Mouse (Mus musculus): ENCODE data around the gene Zfp445. TPM values are rescaled to one million over a fixed set of nuclear protein-coding genes. Genes with fewer than 3 reads are reported as not detected.
A peak's percentile ranks its signal among the peaks of the same experiment; 100 is the strongest.

Gene Zfp445
- total and polyA plus RNA-seq, 2 experiments from 2014 or later = 77.6 to 126 TPM

DNA sequence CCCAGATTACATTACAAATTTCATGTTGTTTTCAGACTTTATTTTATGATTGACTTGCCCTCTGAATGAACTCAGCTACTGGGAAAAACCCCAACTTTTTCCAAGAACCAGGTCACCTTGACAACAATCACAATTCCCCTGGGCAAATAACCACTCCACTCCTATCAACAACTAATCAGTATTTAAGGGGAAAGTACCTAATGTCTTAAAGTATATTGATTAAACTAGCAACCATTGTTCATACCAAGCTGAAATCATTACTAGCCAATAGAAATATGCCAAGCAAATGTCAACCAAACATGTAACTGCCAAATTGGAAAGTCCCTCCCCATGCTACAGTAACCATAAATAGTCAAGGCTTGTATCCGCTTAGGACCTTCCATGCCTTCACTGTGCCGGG is 9.3 kb upstream of the Zfp445 start:
- 0 out of 2 replicates have a peak, but pooled peaks cover 2% of the 10 kb centered on the region for H3K36me3 ChIP-seq (ENCODE audit: insufficient read depth, low read length)
- H3K4me1 ChIP-seq (ENCODE audit: insufficient read depth, low read length) = no peaks in the 10 kb centered on the region
- no peak for TF ChIP-seq CTCF (IDR thresholded peaks at IDR 0.05)
- H3K4me2 ChIP-seq (ENCODE audit: low read depth, low read length, poor library complexity, severe bottlenecking) = no peak overlapping the region
- ATAC-seq (ENCODE audit: low FRiP score) (no peak), DNase-seq (ENCODE audit: low spot score) (no peak)
- H3K27me3 ChIP-seq (ENCODE audit: insufficient read depth, low read length) = no peaks in the 10 kb centered on the region
- H3K4me3 ChIP-seq (ENCODE audit: low read depth, low read length) = no peak overlapping the region
- WGBS = 87% methylated on average over 2 of the region's 2 CpGs
- H3K27ac ChIP-seq (ENCODE audit: low read depth, low read length) = no peak overlapping the region
- H3K9me3 ChIP-seq (ENCODE audit: low read length) = 0 out of 2 replicates have a peak, but pooled peaks cover 5% of the 10 kb centered on the region
- H3K9ac ChIP-seq (replicated peaks; ENCODE audit: low read length, poor library complexity, severe bottlenecking) = no peak overlapping the region

DNA sequence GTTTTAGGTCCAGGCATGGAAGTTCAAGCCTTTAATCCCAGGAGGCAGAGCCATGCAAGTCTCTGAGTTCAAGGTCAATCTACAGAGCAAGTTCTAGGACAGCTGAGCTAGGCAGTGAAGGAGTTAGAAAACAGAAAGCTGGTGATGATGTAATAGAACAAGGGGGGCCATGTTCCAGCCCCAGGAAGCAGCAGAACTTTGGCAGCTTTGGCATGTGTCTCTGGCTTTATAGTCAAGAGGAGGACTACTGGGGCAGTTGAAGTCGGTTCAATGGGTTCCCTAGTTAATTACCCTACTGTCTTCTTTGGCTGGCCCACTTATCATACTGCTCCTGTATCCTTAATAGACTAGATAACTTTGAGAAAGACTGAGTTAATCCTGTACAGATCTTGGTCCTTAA is 8.8 kb upstream of the Zfp445 start:
- Histone ChIP-seq H3K27me3 (ENCODE audit: insufficient read depth, low read length) (no peaks in the 10 kb centered on the region), H3K4me2 (ENCODE audit: low read depth, low read length, poor library complexity, severe bottlenecking) (no peak overlapping the region), H3K4me3 (ENCODE audit: low read depth, low read length) (no peak overlapping the region), H3K9me3 (ENCODE audit: low read length) (0 out of 2 replicates have a peak, but pooled peaks cover 5% of the 10 kb centered on the region), H3K27ac (ENCODE audit: low read depth, low read length) (no peak overlapping the region), H3K9ac (replicated peaks; ENCODE audit: low read length, poor library complexity, severe bottlenecking) (no peak overlapping the region), H3K36me3 (ENCODE audit: insufficient read depth, low read length) (0 out of 2 replicates have a peak, but pooled peaks cover 2% of the 10 kb centered on the region), H3K4me1 (ENCODE audit: insufficient read depth, low read length) (no peaks in the 10 kb centered on the region)
- WGBS = 67% methylated on average over 1 of the region's 1 CpGs
- ATAC-seq (ENCODE audit: low FRiP score) (no peak), DNase-seq (ENCODE audit: low spot score) (no peak)
- TF ChIP-seq CTCF (IDR thresholded peaks at IDR 0.05) = no peak

DNA sequence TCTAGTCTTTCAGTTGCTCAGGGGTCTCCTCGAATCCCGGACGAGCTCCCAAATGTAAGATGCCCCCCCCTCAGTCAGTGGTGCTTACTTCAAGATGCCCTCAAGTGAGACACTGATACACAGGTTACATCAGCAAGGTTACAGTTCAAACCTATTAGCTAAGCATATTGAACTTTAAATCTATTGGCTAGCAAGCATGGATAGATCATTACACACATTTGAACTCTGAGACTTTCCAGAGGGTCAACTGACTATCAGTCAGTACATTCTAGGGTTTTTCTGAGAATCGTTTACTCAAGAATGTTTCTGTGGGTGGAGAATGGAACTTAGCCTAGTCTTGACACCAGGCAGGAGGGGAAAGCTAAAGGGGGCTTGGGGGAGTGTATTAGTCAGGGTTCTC is 6.8 kb upstream of the Zfp445 start:
- Histone ChIP-seq H3K36me3 (ENCODE audit: insufficient read depth, low read length) (no peaks in the 10 kb centered on the region), H3K27ac (ENCODE audit: low read depth, low read length) (no peak overlapping the region), H3K4me3 (ENCODE audit: low read depth, low read length) (no peak overlapping the region), H3K9ac (replicated peaks; ENCODE audit: low read length, poor library complexity, severe bottlenecking) (no peak overlapping the region), H3K27me3 (ENCODE audit: insufficient read depth, low read length) (no peaks in the 10 kb centered on the region), H3K9me3 (ENCODE audit: low read length) (0 out of 2 replicates have a peak, but pooled peaks cover 5% of the 10 kb centered on the region), H3K4me2 (ENCODE audit: low read depth, low read length, poor library complexity, severe bottlenecking) (no peak overlapping the region), H3K4me1 (ENCODE audit: insufficient read depth, low read length) (no peaks in the 10 kb centered on the region)
- 84% methylated on average over 4 of the region's 4 CpGs for WGBS
- TF ChIP-seq CTCF (IDR thresholded peaks at IDR 0.05) = no peak
- DNase-seq (ENCODE audit: low spot score) (no peak), ATAC-seq (ENCODE audit: low FRiP score) (no peak)

DNA sequence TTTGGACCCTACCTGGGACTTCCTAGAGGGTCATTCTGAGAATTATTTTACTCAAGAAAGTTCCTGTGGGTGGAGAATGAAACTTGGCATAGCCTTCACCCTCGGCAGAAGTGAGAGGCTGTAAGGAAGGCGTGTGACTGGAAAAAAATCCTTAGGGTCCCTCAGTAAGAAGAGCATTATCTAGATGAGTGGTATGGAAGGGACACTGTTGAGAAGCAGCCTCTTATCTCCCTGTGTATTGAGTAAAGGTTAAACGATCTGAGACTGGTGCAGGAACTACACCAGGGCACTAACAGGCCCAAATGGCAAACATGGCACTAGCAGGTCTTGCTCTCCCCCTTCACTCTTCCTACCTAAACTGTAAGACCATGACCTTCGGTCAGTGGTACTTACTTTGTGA is 386 bp upstream of the Zfp445 start:
- no peak for DNase-seq (ENCODE audit: low spot score)

DNA sequence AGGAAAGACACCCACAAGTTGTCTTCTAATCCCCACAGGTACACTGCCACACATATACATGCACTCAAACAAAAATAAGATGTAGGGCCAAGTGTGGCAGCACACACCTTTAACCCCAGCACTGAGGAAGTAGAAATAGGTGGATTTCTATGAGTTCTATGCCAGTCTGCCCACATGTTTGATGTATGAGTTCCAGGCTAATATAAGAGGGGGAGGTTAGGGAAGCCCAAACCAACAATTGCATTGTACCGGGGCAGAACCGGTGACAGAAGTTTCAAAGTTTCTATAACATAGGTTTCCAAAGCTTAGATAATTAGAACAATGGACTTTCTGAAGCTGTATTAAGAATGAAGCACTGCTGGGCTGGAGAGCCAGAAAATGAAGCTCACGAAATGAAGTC is 958 bp downstream of the Zfp445 start:
- Histone ChIP-seq H3K4me2 (ENCODE audit: low read depth, low read length, poor library complexity, severe bottlenecking) (peak overlapping the region; percentile 52), H3K9ac (replicated peaks; ENCODE audit: low read length, poor library complexity, severe bottlenecking) (peak overlapping the region; percentile 78; the same call in 1 of the 2 replicates), H3K27me3 (ENCODE audit: insufficient read depth, low read length) (no peaks in the 10 kb centered on the region), H3K36me3 (ENCODE audit: insufficient read depth, low read length) (peaks cover 11% of the 10 kb centered on the region; the same call in 1 of the 2 replicates), H3K4me1 (ENCODE audit: insufficient read depth, low read length) (peaks cover 12% of the 10 kb centered on the region; the same call in 1 of the 2 replicates), H3K4me3 (ENCODE audit: low read depth, low read length) (peak overlapping the region; percentile 81), H3K9me3 (ENCODE audit: low read length) (0 out of 2 replicates have a peak, but pooled peaks cover 4% of the 10 kb centered on the region), H3K27ac (ENCODE audit: low read depth, low read length) (no peak overlapping the region)
- 64% methylated on average over 3 of the region's 3 CpGs for WGBS
- ATAC-seq (ENCODE audit: low FRiP score) (no peak), DNase-seq (ENCODE audit: low spot score) (no peak)
- no peak for TF ChIP-seq CTCF (IDR thresholded peaks at IDR 0.05)

More for the DNA sequence above, 386 bp upstream of the Zfp445 start:
- peaks cover 12% of the 10 kb centered on the region; the same call in 1 of the 2 replicates for H3K4me1 ChIP-seq (ENCODE audit: insufficient read depth, low read length)
- H3K4me3 ChIP-seq (ENCODE audit: low read depth, low read length) = peak overlapping the region; percentile 81
- 86% methylated on average over 4 of the region's 4 CpGs for WGBS
- H3K27ac ChIP-seq (ENCODE audit: low read depth, low read length) = peak overlapping the region; percentile 85; the same call in 1 of the 2 replicates
- peak; percentile 21; the same call in 1 of the 2 replicates for ATAC-seq (ENCODE audit: low FRiP score)
- 0 out of 2 replicates have a peak overlapping the region, but pooled peaks have one; percentile 78 for H3K9ac ChIP-seq (replicated peaks; ENCODE audit: low read length, poor library complexity, severe bottlenecking)
- no peak for TF ChIP-seq CTCF (IDR thresholded peaks at IDR 0.05)
- peak overlapping the region; percentile 51 for H3K4me2 ChIP-seq (ENCODE audit: low read depth, low read length, poor library complexity, severe bottlenecking)
- 0 out of 2 replicates have a peak, but pooled peaks cover 9% of the 10 kb centered on the region for H3K9me3 ChIP-seq (ENCODE audit: low read length)
- peaks cover 11% of the 10 kb centered on the region; the same call in 1 of the 2 replicates for H3K36me3 ChIP-seq (ENCODE audit: insufficient read depth, low read length)
- no peaks in the 10 kb centered on the region for H3K27me3 ChIP-seq (ENCODE audit: insufficient read depth, low read length)

DNA sequence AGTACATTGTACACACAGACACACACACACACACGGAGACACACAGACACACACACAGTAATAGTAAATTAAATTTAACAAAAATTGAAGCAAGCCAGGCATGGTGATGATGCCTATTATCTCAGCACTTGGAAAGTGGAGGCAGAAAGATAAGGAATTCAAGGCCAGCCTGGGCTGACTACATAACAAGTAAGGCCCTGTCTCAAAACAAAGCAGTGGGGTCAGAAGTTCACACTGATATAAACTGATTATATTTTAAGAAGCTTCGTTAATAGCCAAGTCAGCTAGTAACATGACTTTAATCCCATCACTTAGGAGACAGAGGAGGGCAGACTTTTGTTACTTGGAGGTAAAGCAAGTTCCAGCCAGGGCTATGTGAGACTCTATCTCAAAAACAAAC is 2.1 kb downstream of the Zfp445 start:
- Histone ChIP-seq H3K4me1 (ENCODE audit: insufficient read depth, low read length) (peaks cover 12% of the 10 kb centered on the region; the same call in 1 of the 2 replicates), H3K4me2 (ENCODE audit: low read depth, low read length, poor library complexity, severe bottlenecking) (no peak overlapping the region), H3K9ac (replicated peaks; ENCODE audit: low read length, poor library complexity, severe bottlenecking) (no peak overlapping the region), H3K27ac (ENCODE audit: low read depth, low read length) (no peak overlapping the region), H3K4me3 (ENCODE audit: low read depth, low read length) (no peak overlapping the region), H3K9me3 (ENCODE audit: low read length) (0 out of 2 replicates have a peak, but pooled peaks cover 4% of the 10 kb centered on the region), H3K27me3 (ENCODE audit: insufficient read depth, low read length) (no peaks in the 10 kb centered on the region), H3K36me3 (ENCODE audit: insufficient read depth, low read length) (peaks cover 20% of the 10 kb centered on the region)
- no peak for DNase-seq (ENCODE audit: low spot score)
- 93% methylated on average over 2 of the region's 2 CpGs for WGBS
- no peak for TF ChIP-seq CTCF (IDR thresholded peaks at IDR 0.05)
- no peak for ATAC-seq (ENCODE audit: low FRiP score)

Data from midbrain, postnatal 0 days (tissue).